Mouse (Mus musculus) myocyte (in vitro differentiated cells): ENCODE measurements around the gene Wnt1.

ENCODE experiments used
- CEBPB ChIP-seq: IDR thresholded peaks from 2 replicates; pipeline ENCODE4 v1.6.1; 2011; ENCODE audit warnings: mild to moderate bottlenecking, moderate library complexity; ENCODE audit not compliant: poor library complexity, insufficient read depth, severe bottlenecking
- E2F4 ChIP-seq: IDR thresholded peaks from one replicate; pipeline ENCODE4 v1.6.1; 2011; ENCODE audit warnings: mild to moderate bottlenecking, control low read depth, moderate library complexity; ENCODE audit not compliant: insufficient read depth
- MAX ChIP-seq: IDR thresholded peaks from one replicate; pipeline ENCODE4 v1.6.1; 2011; ENCODE audit warnings: low read depth, mild to moderate bottlenecking, control low read depth
- MYOG ChIP-seq, 3 experiments: IDR thresholded peaks; one replicate each; pipeline ENCODE4 v1.6.1; 2011; ENCODE audit warnings: control low read depth in 2 of 3, low read depth in 2 of 3, mild to moderate bottlenecking in 2 of 3; ENCODE audit not compliant: insufficient read length in 2 of 3, control insufficient read depth in 1 of 3, insufficient read depth in 1 of 3
- POLR2A ChIP-seq: IDR thresholded peaks from one replicate; pipeline ENCODE4 v1.6.1; 2011; ENCODE audit warnings: low read depth, mild to moderate bottlenecking, control low read depth, moderate library complexity; ENCODE audit not compliant: insufficient read length
- REST ChIP-seq: IDR thresholded peaks from one replicate; pipeline ENCODE4 v1.6.1; 2011; ENCODE audit warnings: mild to moderate bottlenecking, control low read depth, moderate library complexity; ENCODE audit not compliant: insufficient read depth, insufficient read length
- TCF12 ChIP-seq: IDR thresholded peaks from one replicate; pipeline ENCODE4 v1.6.1; 2011; ENCODE audit warnings: mild to moderate bottlenecking, control low read depth; ENCODE audit not compliant: poor library complexity, insufficient read depth, severe bottlenecking
- USF1 ChIP-seq: IDR thresholded peaks from one replicate; pipeline ENCODE4 v1.6.1; 2011; ENCODE audit warnings: low read depth, mild to moderate bottlenecking, control low read depth, moderate library complexity

- TF ChIP-seq USF1: no peak
- TF ChIP-seq POLR2A: no peak
- no peak for TF ChIP-seq MAX
- no peak for TF ChIP-seq REST
- TF ChIP-seq MYOG (IDR thresholded peaks at IDR 0.05; ENCODE audit: control insufficient read depth in 1 of 3, insufficient read depth in 1 of 3, insufficient read length in 2 of 3, low read depth in 2 of 3): no peak
- TF ChIP-seq CEBPB: no peak
- TF ChIP-seq TCF12: no peak
- no peak for TF ChIP-seq E2F4
Observed at GRCm38 (mm10) chr15:98839161-98839560, 49.5 kb downstream of the Wnt1 start.
